Mouse (Mus musculus) limb, embryonic 12.5 days (tissue): ENCODE data around the gene Mcm10. TPM values are rescaled to one million over a fixed set of nuclear protein-coding genes. Genes with fewer than 3 reads are reported as not detected.

Experiments used
- ATAC-seq: fragments of 200-750 bp; cut with Nextera tagmentation; 2 replicates; pipeline ENCODE4 v1.8.0; 2017; ENCODE audit warnings: low read depth, moderate TSS enrichment; ENCODE audit not compliant: insufficient number of reproducible peaks, insufficient read depth, low FRiP score, low TSS enrichment
- H3K27ac ChIP-seq: fragments of 300-500 bp; sonication (generic); 2 replicates; pipeline ENCODE4 v1.5.1; 2016; ENCODE audit warnings: mild to moderate bottlenecking, moderate library complexity
- H3K27me3 ChIP-seq: fragments of 300-500 bp; sonication (generic); 2 replicates; pipeline ENCODE4 v1.6.1; 2016; ENCODE audit warnings: mild to moderate bottlenecking, moderate library complexity
- H3K36me3 ChIP-seq: fragments of 300-500 bp; sonication (generic); 2 replicates; pipeline ENCODE4 v1.6.1; 2016; ENCODE audit warnings: mild to moderate bottlenecking, moderate library complexity
- H3K4me1 ChIP-seq: fragments of 300-500 bp; sonication (generic); replicated peaks from 2 replicates; pipeline ENCODE4 v1.6.1; 2016
- H3K4me2 ChIP-seq: fragments of 300-500 bp; sonication (generic); 2 replicates; pipeline ENCODE4 v1.6.1; 2016; ENCODE audit warnings: mild to moderate bottlenecking, moderate library complexity
- H3K4me3 ChIP-seq: fragments of 300-500 bp; sonication (generic); replicated peaks from 2 replicates; pipeline ENCODE4 v1.5.1; 2016; ENCODE audit warnings: mild to moderate bottlenecking
- H3K9ac ChIP-seq: fragments of 300-500 bp; sonication (generic); replicated peaks from 2 replicates; pipeline ENCODE4 v1.6.1; 2016; ENCODE audit warnings: mild to moderate bottlenecking, moderate library complexity
- H3K9me3 ChIP-seq: fragments of 300-500 bp; sonication (generic); 2 replicates; pipeline ENCODE4 v1.6.1; 2016; ENCODE audit warnings: mild to moderate bottlenecking, moderate library complexity
- WGBS: fragments of 180-500 bp; shearing (Covaris S2); methylation state at CpG from one replicate; pipeline ENCODE4 v1.1.7; 2016; 5-methylcytosine and 5-hydroxymethylcytosine counted together
- polyA plus RNA-seq: library from polyadenylated mRNA; unstranded; fragments of >200 nt; fragmentation: Nextera tagmentation; extraction: Ambion mirVana; gene quantifications from 2 replicates; pipeline ENCODE4 v1.2.1, GENCODE M21; 2016

Mcm10 gene
- polyA plus RNA-seq, 1 experiment from 2014 or later, result 49.2 TPM

GRCm38 (mm10) chr2:5031215-5031614 lies 18.6 kb upstream of the Mcm10 start:
- WGBS, result 71% methylated on average over 7 of the region's 7 CpGs
- no peaks in the 10 kb centered on the region for H3K4me1 ChIP-seq
- H3K4me2 ChIP-seq, result no peak overlapping the region
- no peak overlapping the region for H3K4me3 ChIP-seq
- no peaks in the 10 kb centered on the region for H3K27me3 ChIP-seq
- no peaks in the 10 kb centered on the region for H3K36me3 ChIP-seq
- no peaks in the 10 kb centered on the region for H3K9me3 ChIP-seq
- H3K9ac ChIP-seq, result no peak overlapping the region
- H3K27ac ChIP-seq, result no peak overlapping the region
- ATAC-seq, result no peak

GRCm38 (mm10) chr2:5029808-5030207 lies 17.2 kb upstream of the Mcm10 start:
- Histone ChIP-seq H3K9me3 (no peaks in the 10 kb centered on the region), H3K27ac (no peak overlapping the region), H3K4me2 (no peak overlapping the region), H3K27me3 (no peaks in the 10 kb centered on the region), H3K36me3 (no peaks in the 10 kb centered on the region), H3K4me1 (no peaks in the 10 kb centered on the region), H3K4me3 (no peak overlapping the region), H3K9ac (no peak overlapping the region)
- WGBS, result 92% methylated on average over 4 of the region's 4 CpGs
- ATAC-seq, result no peak

- Histone ChIP-seq H3K9me3 (no peaks in the 10 kb centered on the region), H3K27me3 (no peaks in the 10 kb centered on the region), H3K4me2 (no peak overlapping the region), H3K4me1 (0 out of 2 replicates have a peak, but pooled peaks cover 9% of the 10 kb centered on the region), H3K9ac (no peak overlapping the region), H3K36me3 (no peaks in the 10 kb centered on the region), H3K27ac (no peak overlapping the region), H3K4me3 (no peak overlapping the region)
- 82% methylated on average over 7 of the region's 7 CpGs for WGBS
- ATAC-seq, result no peak
These were observed 15.5 kb upstream of the Mcm10 start for GRCm38 (mm10) chr2:5028047-5028446.

- Histone ChIP-seq H3K27me3 (no peaks in the 10 kb centered on the region), H3K9ac (no peak overlapping the region), H3K4me2 (no peak overlapping the region), H3K4me1 (0 out of 2 replicates have a peak, but pooled peaks cover 9% of the 10 kb centered on the region), H3K9me3 (no peaks in the 10 kb centered on the region), H3K27ac (no peak overlapping the region), H3K36me3 (no peaks in the 10 kb centered on the region), H3K4me3 (no peak overlapping the region)
- WGBS, result 79% methylated on average over 6 of the region's 6 CpGs
- no peak for ATAC-seq
These were observed 14.5 kb upstream of the Mcm10 start for GRCm38 (mm10) chr2:5027057-5027456.

GRCm38 (mm10) chr2:5025162-5025733 lies 12.7 kb upstream of the Mcm10 start:
- ATAC-seq, result no peak
- 28% methylated on average over 3 of the region's 4 CpGs for WGBS
- Histone ChIP-seq H3K27me3 (no peaks in the 10 kb centered on the region), H3K9me3 (no peaks in the 10 kb centered on the region), H3K4me2 (no peak overlapping the region), H3K27ac (no peak overlapping the region), H3K4me3 (no peak overlapping the region), H3K36me3 (no peaks in the 10 kb centered on the region), H3K4me1 (0 out of 2 replicates have a peak, but pooled peaks cover 9% of the 10 kb centered on the region), H3K9ac (no peak overlapping the region)

- H3K36me3 ChIP-seq, result no peaks in the 10 kb centered on the region
- WGBS, result 59% methylated on average over 14 of the region's 14 CpGs
- H3K9ac ChIP-seq, result no peak overlapping the region
- 0 out of 2 replicates have a peak, but pooled peaks cover 9% of the 10 kb centered on the region for H3K4me1 ChIP-seq
- H3K27ac ChIP-seq, result 0 out of 2 replicates have a peak overlapping the region, but pooled peaks have one; percentile 9
- no peaks in the 10 kb centered on the region for H3K9me3 ChIP-seq
- no peak overlapping the region for H3K4me3 ChIP-seq
- H3K27me3 ChIP-seq, result no peaks in the 10 kb centered on the region
- no peak for ATAC-seq
- H3K4me2 ChIP-seq, result no peak overlapping the region
These were observed 11.3 kb upstream of the Mcm10 start for GRCm38 (mm10) chr2:5023699-5024399.

- no peaks in the 10 kb centered on the region for H3K9me3 ChIP-seq
- H3K36me3 ChIP-seq, result no peaks in the 10 kb centered on the region
- no peaks in the 10 kb centered on the region for H3K27me3 ChIP-seq
- H3K4me3 ChIP-seq, result no peak overlapping the region
- no peak overlapping the region for H3K4me2 ChIP-seq
- H3K27ac ChIP-seq, result no peak overlapping the region
- ATAC-seq, result no peak
- H3K9ac ChIP-seq, result no peak overlapping the region
- H3K4me1 ChIP-seq, result 0 out of 2 replicates have a peak, but pooled peaks cover 9% of the 10 kb centered on the region
- WGBS, result 71% methylated on average over 2 of the region's 2 CpGs
These were observed 10.7 kb upstream of the Mcm10 start for GRCm38 (mm10) chr2:5023275-5023674.

- Histone ChIP-seq H3K27me3 (no peaks in the 10 kb centered on the region), H3K27ac (no peak overlapping the region), H3K36me3 (no peaks in the 10 kb centered on the region), H3K4me2 (no peak overlapping the region), H3K4me3 (no peak overlapping the region), H3K9ac (no peak overlapping the region), H3K4me1 (0 out of 2 replicates have a peak, but pooled peaks cover 9% of the 10 kb centered on the region), H3K9me3 (no peaks in the 10 kb centered on the region)
- no peak for ATAC-seq
- WGBS, result 60% methylated on average over 1 of the region's 1 CpGs
These were observed 7.1 kb upstream of the Mcm10 start for GRCm38 (mm10) chr2:5019708-5020107.

- no peaks in the 10 kb centered on the region for H3K27me3 ChIP-seq
- H3K9ac ChIP-seq, result no peak overlapping the region
- WGBS, result 92% methylated on average over 7 of the region's 7 CpGs
- H3K4me1 ChIP-seq, result peaks cover 2% of the 10 kb centered on the region
- H3K27ac ChIP-seq, result no peak overlapping the region
- no peak for ATAC-seq
- H3K4me3 ChIP-seq, result no peak overlapping the region
- no peaks in the 10 kb centered on the region for H3K9me3 ChIP-seq
- no peaks in the 10 kb centered on the region for H3K36me3 ChIP-seq
- no peak overlapping the region for H3K4me2 ChIP-seq
These were observed 4.3 kb upstream of the Mcm10 start for GRCm38 (mm10) chr2:5016922-5017321.

- Histone ChIP-seq H3K4me1 (peaks cover 9% of the 10 kb centered on the region), H3K9me3 (no peaks in the 10 kb centered on the region), H3K9ac (no peak overlapping the region), H3K4me3 (no peak overlapping the region), H3K4me2 (no peak overlapping the region), H3K27me3 (no peaks in the 10 kb centered on the region), H3K27ac (no peak overlapping the region), H3K36me3 (peaks cover 1% of the 10 kb centered on the region; the same call in 1 of the 2 replicates)
- 86% methylated on average over 6 of the region's 6 CpGs for whole genome bisulfite sequencing
- ATAC-seq, result no peak
These were observed 2.9 kb upstream of the Mcm10 start for GRCm38 (mm10) chr2:5015527-5015926.

GRCm38 (mm10) chr2:5014616-5015015 lies 2.0 kb upstream of the Mcm10 start:
- Histone ChIP-seq H3K36me3 (peaks cover 7% of the 10 kb centered on the region; the same call in 1 of the 2 replicates), H3K4me3 (no peak overlapping the region), H3K27me3 (no peaks in the 10 kb centered on the region), H3K9ac (no peak overlapping the region), H3K27ac (no peak overlapping the region), H3K9me3 (no peaks in the 10 kb centered on the region), H3K4me1 (peaks cover 9% of the 10 kb centered on the region), H3K4me2 (no peak overlapping the region)
- ATAC-seq, result no peak
- WGBS, result 82% methylated on average over 7 of the region's 7 CpGs
